Mouse (Mus musculus): ENCODE measurements around the gene Lypd3.

The Lypd3 gene

GRCm38 (mm10) chr7:24636264-24636663 is at the start of gene Lypd3:
Gene Lypd3, plus strand, starts transcription at chr7:24636550.
- in situ Hi-C loops (cut with MboI, MseI): no loop called here

DNA sequence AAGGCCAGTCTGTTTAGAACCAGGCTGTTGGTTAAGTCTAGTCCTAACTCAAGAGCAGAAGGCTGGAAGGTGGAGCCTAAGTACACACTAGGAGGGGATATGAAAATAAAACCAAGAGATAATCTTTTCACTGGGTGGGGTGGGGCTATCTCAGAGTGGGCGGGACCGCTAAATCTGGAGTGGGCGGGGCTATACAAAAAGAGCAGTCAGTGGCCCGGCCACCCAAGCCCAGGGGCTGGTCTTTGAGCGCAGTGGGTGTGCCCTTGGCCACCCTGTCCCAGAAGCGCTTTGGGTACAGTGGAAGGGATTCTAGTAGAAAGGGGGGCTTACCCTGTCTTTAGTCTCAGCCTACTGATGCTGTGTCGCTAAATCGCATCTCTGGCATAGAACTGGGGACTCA is 49.5 kb upstream of the Lypd3 start:
- in situ Hi-C loops (cut with MboI, MseI): no loop called here

- in situ Hi-C loops (cut with MboI, MseI): no loop called here
These were observed 48.8 kb upstream of the Lypd3 start, which contains the start of the genes Ethe1 and Zfp575 for GRCm38 (mm10) chr7:24587330-24588105. Gene Ethe1, plus strand, starts transcription at chr7:24587543. Gene Zfp575, minus strand, starts transcription at chr7:24587641.

GRCm38 (mm10) chr7:24588336-24588735 is 48.0 kb upstream of the Lypd3 start:
- in situ Hi-C loops (cut with MboI, MseI): no loop called here

- in situ Hi-C loops (cut with MboI, MseI): no loop called here
These were observed 44.6 kb upstream of the Lypd3 start for GRCm38 (mm10) chr7:24591735-24592134.

DNA sequence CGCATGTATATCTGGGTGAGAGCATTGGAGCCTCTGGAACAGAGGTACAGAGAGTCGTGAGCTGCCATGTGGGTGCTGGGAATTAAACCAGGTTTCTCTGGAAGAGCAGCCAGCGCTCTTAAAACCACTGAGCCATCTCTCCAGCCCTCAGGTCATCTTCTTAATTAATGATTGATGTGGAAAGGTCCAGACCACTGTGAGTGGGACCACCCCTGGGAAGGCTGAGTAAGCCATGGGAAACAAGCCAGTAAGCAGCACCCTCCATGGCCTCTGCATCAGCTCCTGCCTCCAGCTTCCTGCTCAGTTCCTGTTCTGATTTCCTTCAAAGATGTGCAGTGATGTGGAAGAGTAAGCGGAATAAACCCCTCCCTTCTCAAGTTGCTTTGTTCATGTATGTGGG is 44.2 kb upstream of the Lypd3 start:
- in situ Hi-C loops (cut with MboI, MseI): no loop called here

- in situ Hi-C loops (cut with MboI, MseI): no loop called here
These were observed 43.6 kb upstream of the Lypd3 start for GRCm38 (mm10) chr7:24592781-24593180.

GRCm38 (mm10) chr7:24593621-24594308 is 42.6 kb upstream of the Lypd3 start:
- in situ Hi-C loops (cut with MboI, MseI): no loop called here

- in situ Hi-C loops (cut with MboI, MseI): no loop called here
These were observed 42.0 kb upstream of the Lypd3 start for GRCm38 (mm10) chr7:24594309-24594803.

- in situ Hi-C loops (cut with MboI, MseI): no loop called here
These were observed 40.9 kb upstream of the Lypd3 start for GRCm38 (mm10) chr7:24595464-24595863.

- in situ Hi-C loops (cut with MboI, MseI): no loop called here
These were observed 38.2 kb upstream of the Lypd3 start for GRCm38 (mm10) chr7:24598121-24598520.

DNA sequence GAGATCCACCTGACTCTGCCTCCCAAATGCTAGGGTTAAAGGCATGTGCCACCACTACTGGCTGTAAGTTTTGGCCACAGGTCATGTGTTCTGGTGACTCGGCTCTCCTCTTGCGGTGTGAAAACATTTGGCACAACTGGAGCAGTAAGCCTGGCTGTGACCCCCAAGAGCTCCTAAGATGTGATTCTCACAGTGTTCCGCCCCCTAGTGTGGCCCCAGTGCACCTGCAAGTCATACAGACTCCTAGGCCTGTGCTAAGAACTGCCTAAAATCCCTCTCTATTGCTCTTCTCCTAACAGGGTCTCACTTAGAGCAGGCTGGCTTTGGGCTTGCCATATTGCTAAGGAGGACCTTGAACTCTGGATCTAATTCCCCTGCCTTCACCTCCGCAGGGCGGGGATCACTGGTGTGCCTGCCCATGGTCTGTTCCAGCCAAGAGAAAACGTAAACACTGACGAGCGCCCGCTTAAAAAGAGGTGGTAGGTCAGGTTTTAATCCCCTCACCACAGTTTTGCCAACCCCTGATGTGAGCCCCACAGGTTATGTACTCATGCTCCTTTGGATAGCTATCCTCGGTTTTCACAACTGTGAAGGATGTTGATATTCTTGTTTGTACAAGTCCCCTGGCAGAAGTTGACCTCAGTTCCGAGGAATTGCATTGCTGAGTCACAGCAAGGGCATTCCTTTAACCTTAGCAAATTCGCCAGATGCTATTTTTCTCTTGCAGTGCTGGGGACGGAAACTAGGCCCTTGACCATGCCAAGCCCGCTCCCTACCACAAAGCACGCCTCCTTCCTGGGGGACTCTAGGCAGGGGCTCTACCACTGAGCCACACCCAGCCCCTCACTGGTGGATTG is 36.9 kb upstream of the Lypd3 start:
- in situ Hi-C loops (cut with MboI, MseI): no loop called here

DNA sequence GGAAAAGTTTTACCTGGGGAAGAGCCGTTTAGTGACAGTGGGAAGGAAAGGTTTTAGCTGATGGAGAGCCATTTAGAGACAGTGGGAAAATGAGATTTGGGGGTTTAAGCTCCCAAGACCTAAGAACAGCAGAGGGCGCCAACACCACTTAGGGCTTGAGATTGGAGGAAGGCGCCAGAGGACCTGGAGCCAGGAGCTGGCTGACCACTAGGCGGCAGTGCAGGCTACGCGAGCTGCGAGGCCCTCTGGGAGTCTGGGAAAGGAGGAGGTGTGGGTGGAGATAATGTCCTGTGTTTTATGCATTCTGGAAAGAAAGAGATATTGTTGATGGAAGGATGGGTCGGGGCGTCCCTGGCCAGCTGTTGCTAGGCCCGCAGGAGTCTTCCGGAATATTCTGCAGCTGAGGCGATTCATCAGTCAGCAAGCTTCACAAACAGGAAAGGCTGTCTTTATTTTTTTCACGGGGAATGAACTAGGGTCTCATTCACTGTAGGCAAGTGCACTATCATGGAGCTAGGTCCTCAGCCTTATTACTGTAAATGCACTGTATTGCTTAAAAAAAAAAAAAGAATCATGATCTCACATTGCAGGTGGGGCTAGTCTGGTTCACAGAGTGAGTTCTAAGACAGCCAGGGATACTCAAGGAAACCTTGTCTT is 35.3 kb upstream of the Lypd3 start:
- in situ Hi-C loops (cut with MboI, MseI): no loop called here

- in situ Hi-C loops (cut with MboI, MseI): loop anchor here (5.0 kb wide), 1 partner anchor 52 kb away; no protein-coding TSS in a partner anchor
These were observed 30.8 kb upstream of the Lypd3 start for GRCm38 (mm10) chr7:24605561-24605960.

GRCm38 (mm10) chr7:24606046-24606445 is 30.3 kb upstream of the Lypd3 start:
- in situ Hi-C loops (cut with MboI, MseI): loop anchor here (5.0 kb wide), 1 partner anchor 51 kb away; no protein-coding TSS in a partner anchor

DNA sequence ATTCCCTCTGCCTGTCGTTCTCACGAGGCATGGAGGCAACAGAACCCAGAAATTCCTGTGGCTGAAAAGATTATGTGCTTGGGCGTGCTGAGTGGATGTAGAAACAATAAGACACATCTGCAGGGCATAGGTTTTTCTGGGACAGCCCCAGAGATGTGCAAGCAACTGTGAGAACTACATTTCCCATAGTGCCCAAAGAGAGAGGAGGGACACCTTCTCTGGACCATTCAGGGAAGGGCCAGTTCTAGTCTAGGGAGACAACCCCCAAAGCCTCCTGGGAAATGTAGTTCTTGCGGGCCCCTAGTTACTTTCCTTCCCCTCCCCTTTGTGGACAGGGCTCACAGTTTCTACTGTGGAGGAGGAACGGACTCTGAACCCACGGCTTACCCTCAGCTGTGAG is 28.3 kb upstream of the Lypd3 start:
- in situ Hi-C loops (cut with MboI, MseI): loop anchor here (5.0 kb wide), 1 partner anchor 49 kb away; no protein-coding TSS in a partner anchor

GRCm38 (mm10) chr7:24608561-24608960 is 27.8 kb upstream of the Lypd3 start:
- in situ Hi-C loops (cut with MboI, MseI): loop anchor here (5.0 kb wide), 1 partner anchor 49 kb away; no protein-coding TSS in a partner anchor

GRCm38 (mm10) chr7:24610144-24610878 is 26.0 kb upstream of the Lypd3 start, which contains the start of gene Phldb3:
Gene Phldb3, plus strand, starts transcription at chr7:24610763.
- in situ Hi-C loops (cut with MboI, MseI): no loop called here

- in situ Hi-C loops (cut with MboI, MseI): no loop called here
These were observed 25.4 kb upstream of the Lypd3 start for GRCm38 (mm10) chr7:24610879-24611494.

- in situ Hi-C loops (cut with MboI, MseI): no loop called here
These were observed 24.6 kb upstream of the Lypd3 start for GRCm38 (mm10) chr7:24611709-24612108.

Data from T-helper 1 cell (primary cell).